Mouse (Mus musculus) cerebellum, adult 2 months (tissue): ENCODE data around the gene Lipm. TPM values are rescaled to one million over a fixed set of nuclear protein-coding genes. Genes with fewer than 3 reads are reported as not detected.

Source experiments
- DNase-seq, 2 experiments: peaks; one replicate each; pipeline ENCODE4 v3.0.0; 2021
- H3K27ac ChIP-seq: fragments of 200-500 bp; 2 replicates; pipeline ENCODE4 v1.5.1; 2012; ENCODE audit warnings: low read length, control low read depth, inconsistent platforms; ENCODE audit not compliant: insufficient read depth
- H3K27me3 ChIP-seq: fragments of 200-500 bp; 2 replicates; pipeline ENCODE4 v1.6.1; 2012; ENCODE audit warnings: inconsistent platforms, mild to moderate bottlenecking, low read length, moderate library complexity; ENCODE audit not compliant: control insufficient read depth, insufficient read depth
- H3K4me1 ChIP-seq: fragments of 200-500 bp; 2 replicates; pipeline ENCODE4 v1.6.1; 2011; ENCODE audit warnings: low read length; ENCODE audit not compliant: control insufficient read depth, insufficient read depth
- H3K4me3 ChIP-seq: fragments of 200-500 bp; replicated peaks from 2 replicates; pipeline ENCODE3; 2011; ENCODE audit warnings: mild to moderate bottlenecking, low read depth, low read length, control low read depth; ENCODE audit not compliant: insufficient read depth
- CTCF ChIP-seq: fragments of 200-500 bp; IDR thresholded peaks from 2 replicates; pipeline ENCODE4 v1.5.1; 2011; ENCODE audit warnings: low read depth, mild to moderate bottlenecking, control low read depth, low read length, moderate library complexity, borderline replicate concordance; ENCODE audit not compliant: insufficient read depth
- POLR2A ChIP-seq: fragments of 200-500 bp; IDR thresholded peaks from 2 replicates; pipeline ENCODE4 v1.6.1; 2011; ENCODE audit warnings: low read length, control low read depth, borderline replicate concordance; ENCODE audit not compliant: insufficient read depth
- WGBS: fragments of 180-500 bp; shearing (Covaris S2); methylation state at CpG from one replicate; pipeline ENCODE4 v1.1.7; 2018; 5-methylcytosine and 5-hydroxymethylcytosine counted together
- polyA plus RNA-seq: library from polyadenylated mRNA; depleted of rRNA; stranded (reverse); fragments of >200 nt; gene quantifications from 2 replicates; pipeline ENCODE4 v1.2.3, GENCODE M21; 2012

Lipm gene
- polyA plus RNA-seq, 1 experiment: not detected

DNA sequence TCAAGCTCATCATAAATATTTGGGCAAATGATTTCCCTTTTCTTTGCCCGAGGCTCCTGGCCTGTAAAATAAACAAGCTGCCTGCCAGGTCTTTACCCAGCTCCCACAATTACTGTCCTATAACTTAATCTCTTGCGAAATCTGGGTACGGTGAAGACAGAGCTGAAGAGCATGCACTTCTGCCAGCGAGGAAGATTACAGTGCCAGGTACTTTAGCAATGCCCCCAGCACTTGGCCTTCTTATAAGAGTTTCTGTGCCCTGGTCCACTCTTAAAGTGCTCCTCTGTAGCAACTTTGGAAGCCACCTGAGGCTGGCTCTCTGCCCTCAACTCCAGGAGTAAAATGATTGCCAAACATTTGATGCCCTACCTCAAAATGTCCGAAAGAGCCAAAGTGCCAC, 5.4 kb upstream of the Lipm start:
- H3K27ac ChIP-seq: no peak overlapping the region
- DNase-seq: no peak
- WGBS: 37% methylated on average over 5 of the region's 5 CpGs
- no peak overlapping the region for H3K4me3 ChIP-seq
- no peak for TF ChIP-seq POLR2A
- no peak for TF ChIP-seq CTCF
- H3K27me3 ChIP-seq: no peaks in the 10 kb centered on the region
- no peaks in the 10 kb centered on the region for H3K4me1 ChIP-seq

DNA sequence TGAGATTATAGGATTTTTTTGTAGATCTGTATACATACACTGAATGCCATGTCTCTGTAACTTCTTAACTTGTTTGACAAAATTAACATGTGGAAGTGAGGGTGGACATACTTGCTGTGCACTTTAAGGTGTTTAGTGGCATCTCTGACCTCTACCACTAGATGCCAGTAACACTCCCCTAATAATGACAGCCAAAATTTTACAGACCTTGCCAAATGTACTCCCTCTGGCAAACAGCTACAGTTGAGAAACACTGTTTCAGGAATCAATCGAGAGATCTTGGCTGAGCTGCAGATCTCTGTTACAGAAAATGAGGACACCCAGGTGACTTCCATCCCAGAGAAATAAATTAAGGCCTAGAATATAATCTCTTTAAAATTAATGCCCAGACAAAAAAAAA, 4.5 kb upstream of the Lipm start:
- Histone ChIP-seq H3K4me3 (no peak overlapping the region), H3K27me3 (no peaks in the 10 kb centered on the region), H3K4me1 (no peaks in the 10 kb centered on the region), H3K27ac (no peak overlapping the region)
- no peak for DNase-seq
- WGBS: 0% methylated on average over 1 of the region's 1 CpGs
- TF ChIP-seq POLR2A (no peak), CTCF (no peak)

DNA sequence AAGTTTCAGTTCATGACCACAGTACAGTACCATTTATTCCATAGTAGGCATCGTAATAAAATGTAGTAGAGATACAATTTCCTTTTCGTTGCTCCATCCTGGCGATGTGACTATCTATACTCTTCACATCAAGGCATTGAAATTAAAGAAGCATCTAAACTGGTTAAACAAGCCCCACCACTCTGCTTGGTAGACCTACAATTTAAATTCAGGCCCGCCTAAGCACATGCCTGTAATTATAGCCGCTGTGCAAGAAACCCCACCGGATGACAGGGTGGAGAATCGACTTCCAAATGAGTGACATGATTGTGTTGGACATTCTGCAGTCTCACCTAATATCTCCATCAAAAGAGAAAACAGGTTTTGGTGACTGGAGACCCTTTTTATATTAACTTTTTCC, 1.2 kb downstream of the Lipm start:
- TF ChIP-seq POLR2A (no peak), CTCF (no peak)
- Histone ChIP-seq H3K4me1 (no peaks in the 10 kb centered on the region), H3K4me3 (no peak overlapping the region), H3K27ac (no peak overlapping the region), H3K27me3 (no peaks in the 10 kb centered on the region)
- DNase-seq: no peak
- 92% methylated on average over 7 of the region's 7 CpGs for WGBS

DNA sequence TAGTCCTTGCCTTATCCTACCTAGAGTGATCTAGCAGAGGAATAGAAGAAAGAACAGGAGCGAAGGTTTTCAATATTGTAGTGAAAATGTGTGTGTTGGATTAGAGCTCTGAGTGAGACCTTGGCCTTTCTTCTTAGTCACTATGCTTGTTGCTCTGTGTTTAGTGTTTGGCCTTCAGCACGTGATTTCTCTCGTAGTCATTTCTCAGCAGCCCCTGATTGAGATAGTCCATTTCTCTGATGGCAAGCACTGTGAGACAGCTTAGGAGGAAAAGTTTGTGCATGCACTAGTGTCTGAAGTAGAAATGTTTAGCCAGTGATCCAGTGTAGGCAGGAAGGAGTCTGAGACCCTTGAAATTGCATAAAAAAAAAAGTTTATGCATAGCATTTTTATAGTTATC, 4.1 kb downstream of the Lipm start:
- Histone ChIP-seq H3K27ac (no peak overlapping the region), H3K4me1 (no peaks in the 10 kb centered on the region), H3K27me3 (no peaks in the 10 kb centered on the region), H3K4me3 (no peak overlapping the region)
- TF ChIP-seq POLR2A: no peak
- TF ChIP-seq CTCF: no peak
- no peak for DNase-seq
- WGBS: 75% methylated on average over 3 of the region's 3 CpGs

DNA sequence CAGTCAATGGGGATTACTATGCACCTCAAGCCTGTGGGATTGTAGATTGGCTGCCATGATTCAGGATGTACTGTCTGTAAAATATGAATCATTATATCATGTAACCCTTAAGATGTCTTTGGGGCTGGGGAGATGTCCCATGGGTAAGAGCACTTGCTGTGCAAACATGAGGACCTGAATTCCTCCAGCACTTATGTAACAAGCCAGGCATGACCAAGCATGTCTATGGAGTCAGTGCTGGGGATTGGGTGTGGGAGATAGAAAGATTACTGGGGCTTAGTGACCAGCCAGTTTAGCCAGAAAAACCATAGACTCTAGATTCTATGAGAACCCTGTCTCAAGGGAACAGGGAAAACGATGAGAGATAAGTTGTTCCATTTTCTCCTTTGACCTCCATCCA, 18.4 kb downstream of the Lipm start:
- Histone ChIP-seq H3K4me3 (no peak overlapping the region), H3K27me3 (no peaks in the 10 kb centered on the region), H3K27ac (no peak overlapping the region), H3K4me1 (no peaks in the 10 kb centered on the region)
- no peak for TF ChIP-seq POLR2A
- no peak for TF ChIP-seq CTCF
- DNase-seq: no peak
- WGBS: 96% methylated on average over 1 of the region's 1 CpGs

DNA sequence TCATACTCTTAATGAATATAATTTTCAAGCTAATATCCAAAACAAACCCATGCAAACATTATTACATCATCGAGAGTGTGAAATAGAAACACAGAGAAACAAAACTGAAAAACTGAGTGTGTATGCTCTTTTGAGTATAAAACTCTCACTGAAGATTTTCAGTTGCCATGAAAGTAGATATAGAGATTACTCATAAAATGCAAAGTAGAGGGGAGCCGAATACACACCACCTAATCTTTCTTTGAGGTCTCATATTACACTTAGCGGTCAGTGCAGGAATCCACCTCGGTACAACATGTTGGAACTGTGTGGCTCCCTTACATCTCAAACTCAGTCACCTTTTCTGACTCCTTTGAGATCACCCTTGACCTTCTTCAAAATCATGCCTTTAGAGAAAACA, 18.9 kb downstream of the Lipm start:
- 88% methylated on average over 4 of the region's 4 CpGs for WGBS
- Histone ChIP-seq H3K27ac (no peak overlapping the region), H3K4me1 (no peaks in the 10 kb centered on the region), H3K4me3 (no peak overlapping the region), H3K27me3 (no peaks in the 10 kb centered on the region)
- TF ChIP-seq POLR2A (no peak), CTCF (no peak)
- DNase-seq: no peak

DNA sequence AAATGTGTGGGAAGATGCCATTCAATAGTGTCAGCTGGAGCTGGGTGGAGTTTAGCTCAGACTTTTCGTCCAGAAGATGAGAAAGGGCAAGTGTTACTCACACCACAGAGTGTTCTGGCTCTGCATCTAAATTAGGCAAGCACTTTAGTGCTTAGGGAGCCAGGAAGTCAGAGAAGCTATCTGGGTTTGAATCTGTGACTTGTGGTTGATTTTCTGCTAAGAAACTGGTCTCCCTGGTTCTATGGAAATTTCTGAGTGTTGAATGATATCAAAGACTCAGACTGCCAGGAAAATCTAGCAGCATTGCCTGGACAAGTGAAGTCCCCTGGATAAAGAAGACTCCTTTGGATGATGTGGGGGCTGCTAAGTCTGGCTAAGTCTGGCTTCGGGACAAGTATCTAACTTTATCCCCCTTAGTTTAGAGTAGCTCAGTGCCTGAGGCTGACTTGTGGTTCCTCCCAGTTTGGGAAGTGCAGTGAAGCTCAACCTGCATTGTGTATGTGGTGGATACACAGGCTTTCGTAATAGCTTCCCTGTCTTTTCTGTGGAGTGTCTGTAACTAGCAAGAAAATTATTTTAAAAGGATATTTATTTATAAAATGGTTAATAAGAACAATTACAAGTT, 19.5 kb downstream of the Lipm start:
- TF ChIP-seq CTCF (no peak), POLR2A (no peak)
- H3K27me3 ChIP-seq: no peaks in the 10 kb centered on the region
- DNase-seq: no peak
- H3K4me3 ChIP-seq: no peak overlapping the region
- WGBS: 62% methylated on average over 3 of the region's 3 CpGs
- no peak overlapping the region for H3K27ac ChIP-seq
- no peaks in the 10 kb centered on the region for H3K4me1 ChIP-seq

DNA sequence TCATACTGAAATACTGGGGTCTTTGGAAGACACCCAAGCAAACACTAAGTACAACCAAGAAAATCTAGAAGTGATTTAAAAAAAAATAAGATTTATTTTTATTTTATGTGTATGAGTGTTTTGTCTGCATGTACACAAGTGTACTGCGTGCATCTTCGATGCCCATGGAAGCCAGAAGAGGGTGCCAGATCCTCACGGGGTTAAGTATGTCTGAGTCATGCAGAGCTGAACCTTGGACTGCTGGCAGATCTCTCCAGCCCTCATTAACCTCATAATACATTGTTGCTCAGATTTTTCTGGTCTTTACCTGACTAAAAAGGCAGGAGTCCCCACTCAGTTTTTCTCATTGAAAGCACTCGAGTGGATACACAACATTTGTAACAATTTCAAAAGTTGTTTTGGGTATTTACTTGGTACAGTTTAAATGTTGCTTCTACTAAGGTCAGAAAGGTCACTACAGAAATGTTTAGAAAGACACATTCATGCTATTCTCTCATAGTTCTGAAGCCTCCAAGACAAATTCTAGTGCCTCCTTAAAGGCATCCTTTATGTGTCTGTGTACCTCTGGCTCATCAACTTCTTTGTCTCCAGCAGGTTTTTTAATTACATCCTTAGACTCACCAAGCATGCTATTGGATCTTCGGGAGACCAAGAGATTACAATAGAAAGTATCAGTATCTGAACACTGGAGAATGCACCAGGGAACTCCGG, 38.1 kb downstream of the Lipm start:
- DNase-seq: no peak
- Histone ChIP-seq H3K27ac (no peak overlapping the region), H3K27me3 (no peaks in the 10 kb centered on the region), H3K4me1 (no peaks in the 10 kb centered on the region), H3K4me3 (no peak overlapping the region)
- TF ChIP-seq CTCF (no peak), POLR2A (no peak)
- WGBS: 79% methylated on average over 6 of the region's 6 CpGs
